Mouse (Mus musculus) liver, embryonic 13.5 days (tissue): ENCODE results near the gene March10. TPM values are rescaled to one million over a fixed set of nuclear protein-coding genes. Genes with fewer than 3 reads are reported as not detected.

ENCODE experiments used
- ATAC-seq: fragments of 200-750 bp; cut with Nextera tagmentation; 2 replicates; pipeline ENCODE4 v1.8.0; 2017; ENCODE audit warnings: low read depth, mild to moderate bottlenecking, moderate number of reproducible peaks, moderate library complexity
- DNase-seq: peaks from one replicate; pipeline ENCODE4 v3.0.0; 2022
- H3K27ac ChIP-seq: fragments of 300-500 bp; sonication (generic); 2 replicates; pipeline ENCODE4 v1.5.1; 2015; ENCODE audit warnings: moderate library complexity, mild to moderate bottlenecking, inconsistent platforms
- H3K27me3 ChIP-seq: fragments of 300-500 bp; sonication (generic); 2 replicates; pipeline ENCODE4 v1.6.1; 2015; ENCODE audit warnings: mild to moderate bottlenecking, inconsistent platforms
- H3K36me3 ChIP-seq: fragments of 300-500 bp; sonication (generic); 2 replicates; pipeline ENCODE4 v1.6.1; 2015; ENCODE audit warnings: mild to moderate bottlenecking, inconsistent platforms
- H3K4me1 ChIP-seq: fragments of 300-500 bp; sonication (generic); replicated peaks from 2 replicates; pipeline ENCODE4 v1.6.1; 2015; ENCODE audit warnings: inconsistent platforms
- H3K4me2 ChIP-seq: fragments of 300-500 bp; sonication (generic); 2 replicates; pipeline ENCODE4 v1.6.1; 2015; ENCODE audit warnings: inconsistent platforms, mild to moderate bottlenecking, moderate library complexity
- H3K4me3 ChIP-seq: fragments of 300-500 bp; sonication (generic); replicated peaks from 2 replicates; pipeline ENCODE4 v1.5.1; 2015; ENCODE audit warnings: mild to moderate bottlenecking, inconsistent platforms
- H3K9ac ChIP-seq: fragments of 300-500 bp; sonication (generic); 2 replicates; pipeline ENCODE4 v1.6.1; 2015; ENCODE audit warnings: mild to moderate bottlenecking, inconsistent platforms
- H3K9me3 ChIP-seq: fragments of 300-500 bp; sonication (generic); replicated peaks from 2 replicates; pipeline ENCODE4 v1.6.1; 2016; ENCODE audit warnings: inconsistent platforms
- WGBS: fragments of 180-500 bp; shearing (Covaris S2); methylation state at CpG from one replicate; pipeline ENCODE4 v1.1.7; 2015; ENCODE audit not compliant: insufficient replicate concordance; 5-methylcytosine and 5-hydroxymethylcytosine counted together
- polyA plus RNA-seq: library from polyadenylated mRNA; unstranded; fragments of >200 nt; fragmentation: Nextera tagmentation; extraction: Ambion mirVana; gene quantifications from 2 replicates; pipeline ENCODE4 v1.2.1, GENCODE M21; 2015

Gene March10
- polyA plus RNA-seq, 1 experiment from 2014 or later, result not detected

- no peaks in the 10 kb centered on the region for H3K36me3 ChIP-seq
- no peak overlapping the region for H3K27ac ChIP-seq
- H3K9me3 ChIP-seq, result no peaks in the 10 kb centered on the region
- 62% methylated on average over 6 of the region's 6 CpGs for WGBS
- H3K4me2 ChIP-seq, result no peak overlapping the region
- DNase-seq (no peak), ATAC-seq (no peak)
- H3K9ac ChIP-seq, result no peak overlapping the region
- peaks cover 14% of the 10 kb centered on the region; the same call in 1 of the 2 replicates for H3K27me3 ChIP-seq
- peaks cover 7% of the 10 kb centered on the region for H3K4me1 ChIP-seq
- no peak overlapping the region for H3K4me3 ChIP-seq
Measured at GRCm38 (mm10) chr11:105407846-105408441, 48.6 kb downstream of the March10 start.

DNA sequence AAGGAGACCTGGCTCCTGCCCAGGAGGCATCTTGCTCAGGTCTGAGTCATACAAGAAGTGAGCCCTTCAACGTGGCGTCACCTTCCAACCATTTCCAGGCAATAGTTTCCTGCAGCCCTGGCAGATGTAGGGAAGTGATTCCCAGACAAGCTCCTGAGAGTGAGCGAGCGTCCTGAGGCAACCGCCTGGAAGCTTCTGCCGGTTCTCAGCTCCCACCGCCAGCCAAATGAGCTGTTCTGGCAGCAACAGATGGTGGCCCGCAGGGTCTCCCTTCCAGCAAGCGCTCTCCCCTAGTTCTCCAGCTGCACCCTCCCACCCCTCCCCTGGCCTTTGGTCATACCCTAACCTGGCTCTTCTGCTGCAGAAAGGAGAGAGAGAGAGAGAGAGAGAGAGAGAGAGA is 54.2 kb downstream of the March10 start:
- Histone ChIP-seq H3K36me3 (no peaks in the 10 kb centered on the region), H3K9me3 (no peaks in the 10 kb centered on the region), H3K27ac (no peak overlapping the region), H3K4me3 (no peak overlapping the region), H3K27me3 (peaks cover 29% of the 10 kb centered on the region), H3K4me2 (no peak overlapping the region), H3K9ac (no peak overlapping the region), H3K4me1 (peaks cover 4% of the 10 kb centered on the region)
- WGBS, result 48% methylated on average over 9 of the region's 9 CpGs
- DNase-seq (no peak), ATAC-seq (no peak)

- Histone ChIP-seq H3K4me2 (no peak overlapping the region), H3K27ac (no peak overlapping the region), H3K27me3 (0 out of 2 replicates have a peak, but pooled peaks cover 3% of the 10 kb centered on the region), H3K4me1 (peaks cover 12% of the 10 kb centered on the region), H3K36me3 (no peaks in the 10 kb centered on the region), H3K4me3 (no peak overlapping the region), H3K9ac (no peak overlapping the region), H3K9me3 (no peaks in the 10 kb centered on the region)
- 70% methylated on average over 7 of the region's 7 CpGs for WGBS
- DNase-seq (no peak), ATAC-seq (no peak)
Measured at GRCm38 (mm10) chr11:105390290-105390689, 66.2 kb downstream of the March10 start.

DNA sequence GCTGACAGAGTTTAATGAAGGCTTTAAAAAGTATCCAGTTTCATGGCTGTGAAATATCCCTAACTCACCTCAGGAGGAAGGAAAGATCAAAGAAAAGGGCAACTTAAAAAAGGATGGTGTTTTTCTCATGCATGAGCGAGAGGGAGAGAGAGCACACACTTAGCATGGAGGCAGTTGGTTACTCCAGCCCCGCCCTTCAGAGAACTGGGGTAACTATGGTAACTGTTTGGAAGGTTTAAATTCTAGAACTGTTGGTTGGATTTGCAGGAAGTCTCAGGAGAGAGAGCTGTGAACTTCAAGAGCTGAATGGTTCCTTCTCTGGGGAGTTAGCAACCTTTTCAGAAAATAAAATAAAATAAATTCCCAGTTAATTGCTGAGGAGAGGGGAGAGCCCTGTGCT is 67.9 kb downstream of the March10 start:
- H3K4me3 ChIP-seq, result no peak overlapping the region
- H3K9me3 ChIP-seq, result no peaks in the 10 kb centered on the region
- DNase-seq (no peak), ATAC-seq (no peak)
- H3K27me3 ChIP-seq, result 0 out of 2 replicates have a peak, but pooled peaks cover 3% of the 10 kb centered on the region
- H3K36me3 ChIP-seq, result no peaks in the 10 kb centered on the region
- no peak overlapping the region for H3K4me2 ChIP-seq
- no peak overlapping the region for H3K27ac ChIP-seq
- H3K9ac ChIP-seq, result no peak overlapping the region
- 46% methylated on average over 2 of the region's 2 CpGs for WGBS
- H3K4me1 ChIP-seq, result peaks cover 12% of the 10 kb centered on the region

- Histone ChIP-seq H3K27ac (no peak overlapping the region), H3K9ac (no peak overlapping the region), H3K4me3 (no peak overlapping the region), H3K27me3 (0 out of 2 replicates have a peak, but pooled peaks cover 3% of the 10 kb centered on the region), H3K4me1 (0 out of 2 replicates have a peak, but pooled peaks cover under 1% of the 10 kb centered on the region), H3K36me3 (no peaks in the 10 kb centered on the region), H3K9me3 (no peaks in the 10 kb centered on the region), H3K4me2 (no peak overlapping the region)
- DNase-seq (no peak), ATAC-seq (no peak)
- WGBS, result 91% methylated on average over 9 of the region's 9 CpGs
Measured at GRCm38 (mm10) chr11:105385266-105385665, 71.3 kb downstream of the March10 start.

DNA sequence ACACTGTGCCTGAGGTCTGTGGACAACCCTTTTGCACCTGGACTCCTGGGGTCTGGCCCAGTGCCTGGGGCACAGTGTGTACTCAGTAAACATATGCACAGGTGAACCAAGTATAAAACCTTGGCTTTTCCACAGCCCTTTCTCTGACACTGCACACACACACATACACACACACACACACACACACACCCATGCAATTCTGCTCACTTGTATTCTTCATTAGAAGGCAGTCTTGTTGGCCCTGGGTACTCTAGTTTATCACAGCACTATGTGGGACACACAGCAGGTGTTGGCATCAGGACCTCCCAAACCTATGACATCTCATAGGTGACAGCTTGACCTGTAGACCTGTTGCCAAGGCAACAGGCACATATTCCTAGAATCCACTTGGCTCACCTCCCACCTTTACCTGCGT is 80.7 kb downstream of the March10 start:
- 64% methylated on average over 1 of the region's 1 CpGs for WGBS
- Histone ChIP-seq H3K4me2 (no peak overlapping the region), H3K36me3 (no peaks in the 10 kb centered on the region), H3K4me3 (no peak overlapping the region), H3K27me3 (0 out of 2 replicates have a peak, but pooled peaks cover 3% of the 10 kb centered on the region), H3K9me3 (no peaks in the 10 kb centered on the region), H3K4me1 (peaks cover 41% of the 10 kb centered on the region), H3K27ac (no peak overlapping the region), H3K9ac (no peak overlapping the region)
- no peak for ATAC-seq
- DNase-seq, result no peak

DNA sequence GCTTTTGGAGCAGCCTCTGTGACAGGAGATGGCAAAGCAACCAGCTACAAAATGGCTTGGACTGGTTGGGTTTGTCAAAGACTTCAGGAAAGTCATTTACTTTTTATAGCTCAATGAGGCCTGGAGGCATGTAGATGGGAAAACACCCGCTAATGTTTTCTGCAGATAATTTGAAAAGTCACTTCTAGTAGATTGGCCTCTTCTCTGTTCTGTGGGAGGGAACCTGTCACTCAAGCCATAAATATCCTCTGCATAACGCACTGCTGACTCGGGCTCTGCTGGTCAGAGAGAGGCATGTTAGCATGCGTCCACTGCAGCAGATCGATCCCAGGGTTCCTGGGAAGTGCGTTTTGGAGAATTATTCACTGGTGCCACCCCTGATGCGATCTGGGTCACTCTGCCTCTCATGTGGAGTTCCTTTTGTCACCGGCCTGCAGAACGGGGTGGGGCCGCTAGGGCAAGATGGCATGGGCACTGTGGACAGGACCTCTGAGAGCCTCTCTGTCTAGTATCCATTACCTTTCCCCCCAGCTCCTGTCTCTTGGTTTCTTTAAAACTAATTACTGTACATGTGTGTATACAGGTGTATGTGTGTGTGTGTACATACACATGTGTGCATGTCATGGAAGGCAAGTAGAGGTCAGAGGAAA is 81.9 kb downstream of the March10 start:
- peaks cover 43% of the 10 kb centered on the region for H3K4me1 ChIP-seq
- WGBS, result 44% methylated on average over 10 of the region's 10 CpGs
- peak overlapping the region; percentile 60 for H3K27ac ChIP-seq
- ATAC-seq, result peak; percentile 80
- H3K36me3 ChIP-seq, result no peaks in the 10 kb centered on the region
- no peaks in the 10 kb centered on the region for H3K9me3 ChIP-seq
- H3K4me2 ChIP-seq, result peak overlapping the region; percentile 28; the same call in 1 of the 2 replicates
- H3K27me3 ChIP-seq, result 0 out of 2 replicates have a peak, but pooled peaks cover 3% of the 10 kb centered on the region
- DNase-seq, result no peak
- H3K9ac ChIP-seq, result peak overlapping the region; percentile 15; the same call in 1 of the 2 replicates
- no peak overlapping the region for H3K4me3 ChIP-seq

DNA sequence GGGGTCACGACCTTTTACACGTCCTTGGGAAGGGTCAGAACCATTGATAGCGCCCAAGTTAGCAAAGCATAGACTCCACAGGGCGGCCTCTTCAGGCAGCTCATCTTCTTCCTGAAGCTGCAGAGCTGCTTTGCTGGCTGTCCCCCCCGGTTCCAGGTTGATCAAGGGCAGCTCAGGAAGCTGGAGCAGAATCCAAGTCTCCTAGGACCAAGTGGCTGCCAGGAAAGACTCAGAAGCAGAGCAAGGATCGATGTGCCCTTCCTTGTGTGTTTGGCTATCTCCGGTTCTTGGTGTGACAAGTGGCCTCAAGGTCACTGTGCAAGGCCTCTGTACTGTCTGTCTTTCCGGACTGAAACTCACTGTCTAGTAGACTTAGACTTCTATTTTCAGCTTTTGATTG is 82.7 kb downstream of the March10 start:
- 52% methylated on average over 8 of the region's 8 CpGs for WGBS
- Histone ChIP-seq H3K4me1 (peaks cover 46% of the 10 kb centered on the region), H3K9ac (peak overlapping the region; percentile 15; the same call in 1 of the 2 replicates), H3K4me2 (peak overlapping the region; percentile 2; the same call in 1 of the 2 replicates), H3K4me3 (no peak overlapping the region), H3K9me3 (no peaks in the 10 kb centered on the region), H3K36me3 (no peaks in the 10 kb centered on the region), H3K27ac (peak overlapping the region; percentile 60), H3K27me3 (0 out of 2 replicates have a peak, but pooled peaks cover 2% of the 10 kb centered on the region)
- ATAC-seq (no peak), DNase-seq (no peak)

GRCm38 (mm10) chr11:105371818-105372217 is 84.7 kb downstream of the March10 start:
- H3K36me3 ChIP-seq, result no peaks in the 10 kb centered on the region
- H3K27me3 ChIP-seq, result no peaks in the 10 kb centered on the region
- 77% methylated on average over 9 of the region's 9 CpGs for WGBS
- H3K9ac ChIP-seq, result no peak overlapping the region
- peaks cover 66% of the 10 kb centered on the region for H3K4me1 ChIP-seq
- H3K4me2 ChIP-seq, result no peak overlapping the region
- DNase-seq, result no peak
- no peaks in the 10 kb centered on the region for H3K9me3 ChIP-seq
- no peak overlapping the region for H3K27ac ChIP-seq
- no peak overlapping the region for H3K4me3 ChIP-seq
- no peak for ATAC-seq

DNA sequence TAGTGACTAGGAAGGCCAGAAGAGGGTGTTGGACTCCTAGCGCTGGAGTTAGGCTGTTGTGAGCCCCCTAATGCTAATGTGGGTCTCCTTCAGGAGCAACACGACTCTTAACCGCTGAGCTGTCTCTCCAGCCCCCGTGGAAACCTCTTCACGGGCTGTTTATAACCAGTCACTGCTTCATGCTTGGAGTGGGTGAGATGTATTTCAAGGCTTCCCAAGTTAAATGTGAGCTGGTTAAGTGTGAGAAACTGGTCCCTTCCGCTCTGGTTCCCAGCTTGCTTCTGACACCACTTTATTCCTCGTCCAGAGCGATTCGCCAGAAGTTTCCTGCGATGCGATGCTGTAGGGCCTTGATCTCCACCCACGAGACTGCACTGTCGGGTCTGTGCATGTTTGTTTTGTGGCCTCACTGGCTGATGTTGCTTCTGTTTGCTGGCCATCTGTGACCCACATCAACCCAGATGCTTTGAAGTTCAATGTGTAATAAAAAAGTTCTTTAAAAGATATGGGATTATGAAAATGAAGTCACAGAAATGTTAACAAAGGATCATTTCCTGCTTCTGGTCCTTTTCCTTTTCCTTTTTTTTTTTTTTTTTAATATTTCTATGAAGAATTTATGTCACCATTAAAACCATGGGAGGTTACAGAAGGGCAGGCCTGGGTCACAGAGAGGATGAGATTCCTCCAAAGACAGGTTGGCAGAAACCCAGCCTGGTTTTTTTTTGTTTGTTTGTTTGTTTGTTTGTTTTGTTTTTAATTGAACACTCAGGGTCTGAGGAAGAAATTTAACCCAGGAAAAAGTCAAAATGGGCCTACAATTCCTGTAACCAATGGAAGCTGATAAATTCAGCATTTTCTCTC is 86.8 kb downstream of the March10 start:
- Histone ChIP-seq H3K9ac (no peak overlapping the region), H3K4me1 (peaks cover 71% of the 10 kb centered on the region), H3K4me3 (no peak overlapping the region), H3K9me3 (no peaks in the 10 kb centered on the region), H3K4me2 (no peak overlapping the region), H3K27me3 (peaks cover 3% of the 10 kb centered on the region; the same call in 1 of the 2 replicates), H3K27ac (no peak overlapping the region), H3K36me3 (no peaks in the 10 kb centered on the region)
- DNase-seq (no peak), ATAC-seq (no peak)
- WGBS, result 84% methylated on average over 13 of the region's 13 CpGs

DNA sequence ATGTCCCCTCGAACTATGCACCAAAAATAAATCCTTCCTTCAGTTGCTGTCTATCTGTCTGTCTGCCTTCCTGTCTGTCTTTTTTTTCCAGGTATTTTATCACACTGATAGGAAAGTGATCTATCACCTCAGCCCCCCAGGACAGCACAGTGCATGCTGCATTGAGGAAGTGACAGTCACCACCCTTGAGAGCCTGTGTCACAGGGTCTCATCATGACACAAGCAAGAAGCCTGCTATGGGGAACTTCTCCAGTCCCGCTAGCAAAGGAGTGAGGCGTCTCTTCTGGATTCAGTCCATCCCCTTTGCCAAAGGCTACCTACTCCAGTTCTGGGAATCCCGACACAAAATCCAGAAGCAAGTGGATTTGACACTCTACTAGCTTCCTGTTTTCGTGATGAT is 87.7 kb downstream of the March10 start:
- H3K4me3 ChIP-seq, result no peak overlapping the region
- H3K4me2 ChIP-seq, result no peak overlapping the region
- no peaks in the 10 kb centered on the region for H3K36me3 ChIP-seq
- peaks cover 8% of the 10 kb centered on the region for H3K27me3 ChIP-seq
- H3K9ac ChIP-seq, result no peak overlapping the region
- no peak for DNase-seq
- peaks cover 71% of the 10 kb centered on the region for H3K4me1 ChIP-seq
- 54% methylated on average over 5 of the region's 5 CpGs for WGBS
- no peaks in the 10 kb centered on the region for H3K9me3 ChIP-seq
- ATAC-seq, result no peak
- peak overlapping the region; percentile 97; the same call in 1 of the 2 replicates for H3K27ac ChIP-seq
